Mouse (Mus musculus) lung, embryonic 16.5 days (tissue): Measurements from ENCODE around the gene 1700001P01Rik. TPM values are rescaled to one million over a fixed set of nuclear protein-coding genes. Genes with fewer than 3 reads are reported as not detected.

Experiments used
- ATAC-seq: fragments of 200-750 bp; cut with Nextera tagmentation; 2 replicates; pipeline ENCODE4 v1.8.0; 2017; ENCODE audit warnings: low read depth, mild to moderate bottlenecking, moderate library complexity
- H3K27ac ChIP-seq: fragments of 300-500 bp; sonication (generic); 2 replicates; pipeline ENCODE4 v1.5.1; 2014; ENCODE audit warnings: mild to moderate bottlenecking, control low read depth, low read length
- H3K27me3 ChIP-seq: fragments of 300-500 bp; sonication (generic); 2 replicates; pipeline ENCODE4 v1.6.1; 2014; ENCODE audit warnings: low read depth, low read length, mixed read lengths; ENCODE audit not compliant: control insufficient read depth, insufficient read depth
- H3K36me3 ChIP-seq: fragments of 300-500 bp; sonication (generic); 2 replicates; pipeline ENCODE4 v1.6.1; 2014; ENCODE audit warnings: low read length; ENCODE audit not compliant: control insufficient read depth, insufficient read depth
- H3K4me1 ChIP-seq: fragments of 300-500 bp; sonication (generic); replicated peaks from 2 replicates; pipeline ENCODE4 v1.6.1; 2014; ENCODE audit warnings: low read length, mixed read lengths; ENCODE audit not compliant: control insufficient read depth, insufficient read depth
- H3K4me2 ChIP-seq: fragments of 300-500 bp; sonication (generic); 2 replicates; pipeline ENCODE4 v1.6.1; 2014; ENCODE audit warnings: low read depth, low read length, control low read depth
- H3K4me3 ChIP-seq: fragments of 300-500 bp; sonication (generic); 2 replicates; pipeline ENCODE4 v1.5.1; 2014; ENCODE audit warnings: mild to moderate bottlenecking, low read length, control low read depth
- H3K9ac ChIP-seq: fragments of 300-500 bp; sonication (generic); 2 replicates; pipeline ENCODE4 v1.6.1; 2014; ENCODE audit warnings: low read length, control low read depth
- H3K9me3 ChIP-seq: fragments of 300-500 bp; sonication (generic); 2 replicates; pipeline ENCODE4 v1.6.1; 2016; ENCODE audit warnings: low read length; ENCODE audit not compliant: control insufficient read depth
- WGBS: fragments of 180-500 bp; shearing (Covaris S2); extraction: QIAGEN DNeasy Blood & Tissue Kit; methylation state at CpG from one replicate; pipeline ENCODE4 v1.1.7; 2014; 5-methylcytosine and 5-hydroxymethylcytosine counted together
- polyA plus RNA-seq: library from polyadenylated mRNA; unstranded; fragments of >200 nt; fragmentation: Nextera tagmentation; extraction: Ambion mirVana; gene quantifications from 2 replicates; pipeline ENCODE4 v1.2.1, GENCODE M21; 2015

Gene 1700001P01Rik
- 0.35 TPM in 1 of 2 replicates, not detected in the other for polyA plus RNA-seq

DNA sequence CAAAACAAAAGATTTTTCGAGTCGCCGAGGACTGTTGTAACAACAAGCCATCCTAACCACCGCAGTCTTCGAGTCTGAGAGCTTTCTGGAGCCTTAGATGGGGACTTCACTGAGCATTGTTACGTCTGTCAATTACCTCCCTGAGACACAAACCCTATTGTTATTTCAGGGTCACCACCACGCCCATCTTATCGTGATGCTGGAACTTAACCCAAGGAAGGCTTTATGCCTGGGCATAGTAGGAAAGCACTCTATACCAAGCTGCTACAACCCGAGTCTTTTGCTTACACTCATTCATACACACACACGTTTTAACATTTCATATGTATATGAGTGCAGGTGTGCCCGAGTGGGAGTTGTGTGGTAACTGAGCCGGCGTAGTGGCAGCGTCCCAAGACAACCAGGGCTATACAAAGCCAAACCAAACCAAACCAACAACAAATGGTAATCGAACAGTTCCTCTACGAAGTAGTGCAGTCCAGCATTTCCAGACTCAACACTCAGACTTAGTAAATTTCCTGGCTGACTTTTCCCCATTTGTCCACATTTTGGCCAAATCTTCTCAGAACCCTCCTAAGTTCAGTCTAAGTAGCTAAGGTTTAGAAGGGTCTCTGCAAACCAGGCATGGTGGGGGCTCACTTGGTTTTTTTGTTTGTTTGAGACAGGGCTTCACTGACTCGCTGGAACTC, at the start of gene 1700001P01Rik:
Gene 1700001P01Rik, minus strand, starts transcription at position 111 of the 689 bp plus-strand sequence.
- WGBS: 48% methylated on average over 17 of the region's 17 CpGs

GRCm38 (mm10) chr11:97825295-97825694, 49.6 kb upstream of the 1700001P01Rik start:
- no peaks in the 10 kb centered on the region for H3K4me1 ChIP-seq
- no peak overlapping the region for H3K4me3 ChIP-seq
- H3K27me3 ChIP-seq: no peaks in the 10 kb centered on the region
- no peak for ATAC-seq
- peaks cover 24% of the 10 kb centered on the region for H3K36me3 ChIP-seq
- peak overlapping the region; percentile 28; the same call in 1 of the 2 replicates for H3K27ac ChIP-seq
- WGBS: 83% methylated on average over 10 of the region's 10 CpGs
- no peak overlapping the region for H3K9ac ChIP-seq
- no peaks in the 10 kb centered on the region for H3K9me3 ChIP-seq
- H3K4me2 ChIP-seq: no peak overlapping the region

More for the DNA sequence above, at the start of gene 1700001P01Rik:
- no peak within 1 kb of the TSS for H3K9ac ChIP-seq
- no peak within 1 kb of the TSS for H3K27ac ChIP-seq
- no peaks in the 10 kb centered on the region for H3K9me3 ChIP-seq
- no peaks in the 10 kb centered on the region for H3K27me3 ChIP-seq
- H3K4me1 ChIP-seq: peaks cover 9% of the 10 kb centered on the region
- ATAC-seq: no peak
- H3K4me3 ChIP-seq: no peak within 1 kb of the TSS
- H3K4me2 ChIP-seq: no peak within 1 kb of the TSS
- peaks cover 40% of the 10 kb centered on the region for H3K36me3 ChIP-seq

DNA sequence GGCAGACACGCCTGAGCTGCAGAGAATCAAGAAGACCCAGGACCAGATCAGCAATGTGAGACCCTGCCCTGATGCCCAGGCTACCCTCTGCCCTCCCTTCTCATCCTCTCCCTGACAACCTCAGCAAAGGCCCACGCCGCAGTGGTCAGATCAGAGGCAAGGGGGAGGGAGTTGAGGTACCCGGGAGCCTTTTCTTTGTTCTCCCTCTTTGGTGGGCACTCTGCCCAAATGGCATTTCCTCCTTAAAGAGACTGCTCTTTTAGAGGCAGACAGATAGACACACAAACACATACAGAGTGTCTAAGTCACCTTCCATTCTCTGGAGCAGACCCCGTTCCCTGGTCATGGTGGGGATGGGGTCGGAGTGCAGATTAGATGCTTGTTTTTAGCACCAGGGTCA, 49.2 kb upstream of the 1700001P01Rik start:
- no peaks in the 10 kb centered on the region for H3K9me3 ChIP-seq
- peak overlapping the region; percentile 28; the same call in 1 of the 2 replicates for H3K27ac ChIP-seq
- H3K27me3 ChIP-seq: no peaks in the 10 kb centered on the region
- no peak overlapping the region for H3K4me3 ChIP-seq
- H3K36me3 ChIP-seq: peaks cover 20% of the 10 kb centered on the region
- H3K4me2 ChIP-seq: no peak overlapping the region
- no peak overlapping the region for H3K9ac ChIP-seq
- H3K4me1 ChIP-seq: no peaks in the 10 kb centered on the region
- no peak; the same call in 1 of the 2 replicates for ATAC-seq
- whole genome bisulfite sequencing: 58% methylated on average over 6 of the region's 6 CpGs

GRCm38 (mm10) chr11:97824168-97824567, 48.5 kb upstream of the 1700001P01Rik start:
- WGBS: 97% methylated on average over 11 of the region's 11 CpGs
- ATAC-seq: no peak
- no peak overlapping the region for H3K4me3 ChIP-seq
- peaks cover 2% of the 10 kb centered on the region for H3K4me1 ChIP-seq
- peaks cover 17% of the 10 kb centered on the region for H3K36me3 ChIP-seq
- no peaks in the 10 kb centered on the region for H3K27me3 ChIP-seq
- H3K27ac ChIP-seq: no peak overlapping the region
- H3K9me3 ChIP-seq: no peaks in the 10 kb centered on the region
- H3K4me2 ChIP-seq: no peak overlapping the region
- no peak overlapping the region for H3K9ac ChIP-seq

DNA sequence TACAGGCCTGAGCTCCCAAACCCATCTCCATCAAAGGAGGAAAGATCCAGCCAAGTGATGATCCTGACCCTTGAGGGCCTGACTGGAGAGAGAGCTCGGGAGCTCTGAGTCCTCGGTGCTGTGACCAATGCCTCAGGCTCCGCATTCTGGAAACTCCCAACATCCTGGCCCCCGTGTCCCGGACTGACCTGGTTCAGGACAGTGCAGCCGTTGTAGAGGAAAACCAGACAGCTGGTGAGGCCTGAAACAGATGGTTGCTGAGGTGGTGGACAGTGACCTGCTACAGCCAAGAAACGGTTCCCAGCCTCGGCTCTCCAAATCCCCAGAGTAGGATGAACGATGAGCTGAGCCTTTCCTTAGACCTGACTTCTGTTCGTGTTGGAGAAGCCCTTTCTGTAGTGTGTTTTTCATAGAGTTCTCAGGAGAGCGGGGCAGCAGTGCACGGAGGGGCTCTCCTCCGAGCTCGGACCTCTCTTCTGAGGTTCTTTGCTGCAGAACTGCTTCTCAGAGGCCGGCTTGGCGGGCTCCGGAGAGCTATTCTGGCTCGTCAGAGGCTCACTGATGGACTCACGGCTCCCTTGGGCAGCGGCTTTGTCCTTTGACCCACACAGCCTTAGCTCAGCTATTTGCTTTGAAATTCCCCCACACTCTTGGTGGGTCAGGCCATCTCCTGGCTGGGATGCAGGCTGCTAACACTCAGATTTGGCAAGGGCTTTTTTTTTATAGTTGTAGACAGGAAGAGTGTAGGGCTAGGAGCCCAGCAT, 47.3 kb upstream of the 1700001P01Rik start:
- 70% methylated on average over 20 of the region's 20 CpGs for WGBS
- Histone ChIP-seq H3K9me3 (no peaks in the 10 kb centered on the region), H3K36me3 (peaks cover 17% of the 10 kb centered on the region), H3K4me3 (no peak overlapping the region), H3K27ac (no peak overlapping the region), H3K4me2 (no peak overlapping the region), H3K9ac (no peak overlapping the region), H3K27me3 (no peaks in the 10 kb centered on the region), H3K4me1 (peaks cover 13% of the 10 kb centered on the region)
- no peak for ATAC-seq

GRCm38 (mm10) chr11:97821401-97822064, 45.8 kb upstream of the 1700001P01Rik start:
- Histone ChIP-seq H3K4me1 (peaks cover 27% of the 10 kb centered on the region), H3K9me3 (no peaks in the 10 kb centered on the region), H3K4me3 (no peak overlapping the region), H3K9ac (no peak overlapping the region), H3K4me2 (no peak overlapping the region), H3K27ac (no peak overlapping the region), H3K36me3 (peaks cover 12% of the 10 kb centered on the region), H3K27me3 (no peaks in the 10 kb centered on the region)
- 89% methylated on average over 8 of the region's 8 CpGs for WGBS
- ATAC-seq: no peak

DNA sequence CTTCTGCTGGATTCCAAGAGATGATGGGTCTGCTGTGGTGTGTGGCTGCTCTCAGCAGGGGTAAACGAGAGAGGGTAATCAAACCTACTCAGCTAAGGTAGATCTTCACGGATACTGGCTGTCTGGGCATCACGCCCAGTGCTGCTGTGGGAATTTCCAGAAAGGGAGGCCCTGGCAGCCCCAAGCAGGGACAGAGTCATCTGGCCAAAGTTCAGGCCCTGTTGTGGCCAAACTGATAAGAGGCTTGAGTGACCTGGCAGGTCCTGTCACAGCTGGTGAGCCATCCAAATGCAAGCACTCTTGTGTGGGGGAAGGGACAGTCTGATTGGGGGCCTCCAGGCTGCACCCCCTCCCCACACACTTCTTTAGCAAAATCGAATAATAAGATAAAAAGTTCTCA, 45.1 kb upstream of the 1700001P01Rik start:
- no peak overlapping the region for H3K4me3 ChIP-seq
- no peak overlapping the region for H3K4me2 ChIP-seq
- ATAC-seq: no peak
- no peaks in the 10 kb centered on the region for H3K9me3 ChIP-seq
- H3K27me3 ChIP-seq: no peaks in the 10 kb centered on the region
- H3K9ac ChIP-seq: no peak overlapping the region
- WGBS: 40% methylated on average over 4 of the region's 4 CpGs
- peaks cover 34% of the 10 kb centered on the region for H3K4me1 ChIP-seq
- no peak overlapping the region for H3K27ac ChIP-seq
- peaks cover 16% of the 10 kb centered on the region for H3K36me3 ChIP-seq

GRCm38 (mm10) chr11:97819923-97820322, 44.2 kb upstream of the 1700001P01Rik start:
- no peaks in the 10 kb centered on the region for H3K27me3 ChIP-seq
- 63% methylated on average over 5 of the region's 5 CpGs for WGBS
- no peaks in the 10 kb centered on the region for H3K9me3 ChIP-seq
- peaks cover 43% of the 10 kb centered on the region for H3K4me1 ChIP-seq
- ATAC-seq: no peak
- no peak overlapping the region for H3K9ac ChIP-seq
- H3K36me3 ChIP-seq: peaks cover 15% of the 10 kb centered on the region
- no peak overlapping the region for H3K4me3 ChIP-seq
- no peak overlapping the region for H3K27ac ChIP-seq
- H3K4me2 ChIP-seq: no peak overlapping the region

DNA sequence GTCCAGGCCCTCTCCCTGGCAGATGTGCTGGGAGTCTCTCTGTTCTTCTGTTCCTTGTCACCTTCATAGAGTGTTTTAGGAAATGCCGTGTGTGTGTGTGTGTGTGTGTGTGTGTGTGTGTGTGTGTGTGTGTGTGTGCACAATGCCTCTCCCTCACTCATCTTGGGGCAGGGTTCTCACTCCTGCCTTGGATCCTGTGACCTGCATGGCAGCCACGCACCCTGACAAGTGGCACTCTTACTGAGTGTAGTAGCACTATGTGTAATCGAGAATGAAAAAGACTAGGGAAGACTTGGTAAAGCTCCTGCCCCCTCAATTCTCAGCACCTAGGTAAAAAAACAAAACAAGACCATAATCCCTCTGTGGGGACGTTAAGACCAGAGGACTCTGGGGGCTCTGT, 43.4 kb upstream of the 1700001P01Rik start:
- H3K9ac ChIP-seq: no peak overlapping the region; the same call in 1 of the 2 replicates
- peak overlapping the region; percentile 90 for H3K27ac ChIP-seq
- H3K27me3 ChIP-seq: no peaks in the 10 kb centered on the region
- 40% methylated on average over 4 of the region's 4 CpGs for WGBS
- peaks cover 46% of the 10 kb centered on the region for H3K4me1 ChIP-seq
- no peaks in the 10 kb centered on the region for H3K9me3 ChIP-seq
- no peak overlapping the region for H3K4me3 ChIP-seq
- H3K36me3 ChIP-seq: peaks cover 18% of the 10 kb centered on the region
- no peak for ATAC-seq
- no peak overlapping the region for H3K4me2 ChIP-seq
